Mouse (Mus musculus): ENCODE data around the gene C1qtnf3. TPM values are rescaled to one million over a fixed set of nuclear protein-coding genes. Genes with fewer than 3 reads are reported as not detected.

The C1qtnf3 gene
- polyA plus RNA-seq, 1 experiment from 2014 or later, result 3.3 TPM

- Histone ChIP-seq H3K4me1 (no peaks in the 10 kb centered on the region), H3K9me3 (no peaks in the 10 kb centered on the region), H3K27ac (replicated peaks) (no peak overlapping the region), H3K36me3 (no peaks in the 10 kb centered on the region), H3K4me2 (replicated peaks) (no peak overlapping the region), H3K9ac (replicated peaks) (no peak overlapping the region), H3K27me3 (no peaks in the 10 kb centered on the region), H3K4me3 (no peak overlapping the region)
- WGBS, result 67% methylated on average over 1 of the region's 1 CpGs
- ATAC-seq (ENCODE audit: low FRiP score, low read depth), result no peak
These were observed 18.2 kb upstream of the C1qtnf3 start for GRCm38 (mm10) chr15:10933930-10934329.

GRCm38 (mm10) chr15:10940148-10941108 is 11.7 kb upstream of the C1qtnf3 start:
- ATAC-seq (ENCODE audit: low FRiP score, low read depth), result no peak
- H3K27ac ChIP-seq (replicated peaks), result no peak overlapping the region
- 83% methylated on average over 15 of the region's 15 CpGs for WGBS
- H3K27me3 ChIP-seq, result no peaks in the 10 kb centered on the region
- no peak overlapping the region for H3K4me3 ChIP-seq
- no peak overlapping the region for H3K9ac ChIP-seq (replicated peaks)
- no peaks in the 10 kb centered on the region for H3K4me1 ChIP-seq
- no peak overlapping the region for H3K4me2 ChIP-seq (replicated peaks)
- H3K36me3 ChIP-seq, result no peaks in the 10 kb centered on the region
- H3K9me3 ChIP-seq, result no peaks in the 10 kb centered on the region

- Histone ChIP-seq H3K27ac (replicated peaks) (no peak overlapping the region), H3K9ac (replicated peaks) (no peak overlapping the region), H3K9me3 (no peaks in the 10 kb centered on the region), H3K27me3 (no peaks in the 10 kb centered on the region), H3K4me3 (no peak overlapping the region), H3K4me2 (replicated peaks) (no peak overlapping the region), H3K4me1 (no peaks in the 10 kb centered on the region), H3K36me3 (no peaks in the 10 kb centered on the region)
- no peak for ATAC-seq (ENCODE audit: low FRiP score, low read depth)
- WGBS, result 80% methylated on average over 6 of the region's 6 CpGs
These were observed 10.2 kb upstream of the C1qtnf3 start for GRCm38 (mm10) chr15:10941901-10942300.

- Histone ChIP-seq H3K9ac (replicated peaks) (no peak overlapping the region), H3K27ac (replicated peaks) (no peak overlapping the region)
- 86% methylated on average over 1 of the region's 1 CpGs for WGBS
These were observed 4.3 kb upstream of the C1qtnf3 start for GRCm38 (mm10) chr15:10947852-10948251.

GRCm38 (mm10) chr15:10952760-10953305 is 701 bp downstream of the C1qtnf3 start:
- no peaks in the 10 kb centered on the region for H3K9me3 ChIP-seq
- no peaks in the 10 kb centered on the region for H3K27me3 ChIP-seq
- H3K4me2 ChIP-seq (replicated peaks), result no peak overlapping the region
- H3K27ac ChIP-seq (replicated peaks), result no peak overlapping the region
- H3K9ac ChIP-seq (replicated peaks), result no peak overlapping the region
- 41% methylated on average over 4 of the region's 4 CpGs for WGBS
- no peaks in the 10 kb centered on the region for H3K36me3 ChIP-seq
- no peaks in the 10 kb centered on the region for H3K4me1 ChIP-seq
- ATAC-seq (ENCODE audit: low FRiP score, low read depth), result no peak
- H3K4me3 ChIP-seq, result no peak overlapping the region

More at GRCm38 (mm10) chr15:10947852-10948251, 4.3 kb upstream of the C1qtnf3 start:
- Histone ChIP-seq H3K9me3 (no peaks in the 10 kb centered on the region), H3K27me3 (no peaks in the 10 kb centered on the region), H3K36me3 (no peaks in the 10 kb centered on the region), H3K4me3 (no peak overlapping the region), H3K4me1 (no peaks in the 10 kb centered on the region), H3K4me2 (replicated peaks) (no peak overlapping the region)
- ATAC-seq (ENCODE audit: low FRiP score, low read depth), result no peak

- no peaks in the 10 kb centered on the region for H3K9me3 ChIP-seq
- WGBS, result 74% methylated on average over 1 of the region's 1 CpGs
- no peaks in the 10 kb centered on the region for H3K36me3 ChIP-seq
- no peak overlapping the region for H3K27ac ChIP-seq (replicated peaks)
- H3K9ac ChIP-seq (replicated peaks), result no peak overlapping the region
- no peak for ATAC-seq (ENCODE audit: low FRiP score, low read depth)
- H3K4me2 ChIP-seq (replicated peaks), result no peak overlapping the region
- no peak overlapping the region for H3K4me3 ChIP-seq
- H3K27me3 ChIP-seq, result no peaks in the 10 kb centered on the region
- no peaks in the 10 kb centered on the region for H3K4me1 ChIP-seq
These were observed 1.3 kb downstream of the C1qtnf3 start for GRCm38 (mm10) chr15:10953465-10953864.

- Histone ChIP-seq H3K4me2 (replicated peaks) (no peak overlapping the region), H3K4me1 (no peaks in the 10 kb centered on the region), H3K27me3 (no peaks in the 10 kb centered on the region), H3K36me3 (no peaks in the 10 kb centered on the region), H3K4me3 (no peak overlapping the region), H3K9ac (replicated peaks) (no peak overlapping the region), H3K27ac (replicated peaks) (no peak overlapping the region), H3K9me3 (no peaks in the 10 kb centered on the region)
- no peak for ATAC-seq (ENCODE audit: low FRiP score, low read depth)
- WGBS, result 90% methylated on average over 6 of the region's 6 CpGs
These were observed 2.4 kb downstream of the C1qtnf3 start for GRCm38 (mm10) chr15:10954381-10955016.

GRCm38 (mm10) chr15:10955156-10955555 is 3.0 kb downstream of the C1qtnf3 start:
- H3K4me3 ChIP-seq, result no peak overlapping the region
- no peak overlapping the region for H3K4me2 ChIP-seq (replicated peaks)
- no peak overlapping the region for H3K9ac ChIP-seq (replicated peaks)
- WGBS, result 72% methylated on average over 5 of the region's 5 CpGs
- no peak overlapping the region for H3K27ac ChIP-seq (replicated peaks)
- H3K9me3 ChIP-seq, result no peaks in the 10 kb centered on the region
- no peaks in the 10 kb centered on the region for H3K27me3 ChIP-seq
- ATAC-seq (ENCODE audit: low FRiP score, low read depth), result no peak
- H3K36me3 ChIP-seq, result no peaks in the 10 kb centered on the region
- no peaks in the 10 kb centered on the region for H3K4me1 ChIP-seq

- Histone ChIP-seq H3K4me3 (no peak overlapping the region), H3K27me3 (no peaks in the 10 kb centered on the region), H3K4me1 (no peaks in the 10 kb centered on the region), H3K9ac (replicated peaks) (no peak overlapping the region), H3K36me3 (no peaks in the 10 kb centered on the region), H3K9me3 (no peaks in the 10 kb centered on the region), H3K4me2 (replicated peaks) (no peak overlapping the region), H3K27ac (replicated peaks) (no peak overlapping the region)
- 60% methylated on average over 3 of the region's 3 CpGs for WGBS
- no peak for ATAC-seq (ENCODE audit: low FRiP score, low read depth)
These were observed 4.6 kb downstream of the C1qtnf3 start for GRCm38 (mm10) chr15:10956706-10957105.

GRCm38 (mm10) chr15:10959277-10960026 is 7.3 kb downstream of the C1qtnf3 start:
- H3K9ac ChIP-seq (replicated peaks), result no peak overlapping the region
- no peak for ATAC-seq (ENCODE audit: low FRiP score, low read depth)
- no peaks in the 10 kb centered on the region for H3K27me3 ChIP-seq
- H3K36me3 ChIP-seq, result no peaks in the 10 kb centered on the region
- no peak overlapping the region for H3K27ac ChIP-seq (replicated peaks)
- no peaks in the 10 kb centered on the region for H3K4me1 ChIP-seq
- no peak overlapping the region for H3K4me2 ChIP-seq (replicated peaks)
- no peak overlapping the region for H3K4me3 ChIP-seq
- 90% methylated on average over 15 of the region's 15 CpGs for WGBS
- no peaks in the 10 kb centered on the region for H3K9me3 ChIP-seq

GRCm38 (mm10) chr15:10960267-10960666 is 8.1 kb downstream of the C1qtnf3 start:
- no peak overlapping the region for H3K4me3 ChIP-seq
- no peak for ATAC-seq (ENCODE audit: low FRiP score, low read depth)
- no peaks in the 10 kb centered on the region for H3K27me3 ChIP-seq
- H3K27ac ChIP-seq (replicated peaks), result no peak overlapping the region
- H3K4me2 ChIP-seq (replicated peaks), result no peak overlapping the region
- H3K9me3 ChIP-seq, result no peaks in the 10 kb centered on the region
- no peak overlapping the region for H3K9ac ChIP-seq (replicated peaks)
- H3K4me1 ChIP-seq, result no peaks in the 10 kb centered on the region
- H3K36me3 ChIP-seq, result no peaks in the 10 kb centered on the region
- 88% methylated on average over 5 of the region's 5 CpGs for WGBS

Measured in midbrain, embryonic 12.5 days (tissue).